Mouse (Mus musculus) urinary bladder, adult 2 months (tissue): Measurements from ENCODE around the gene Phactr4. TPM values are rescaled to one million over a fixed set of nuclear protein-coding genes. Genes with fewer than 3 reads are reported as not detected.

Experiments used
- DNase-seq: peaks from one replicate; pipeline ENCODE4 v3.0.0; 2022; ENCODE audit warnings: low spot score
- polyA plus RNA-seq: library from polyadenylated mRNA; depleted of rRNA; stranded (reverse); fragments of >200 nt; gene quantifications from 2 replicates; pipeline ENCODE4 v1.2.3, GENCODE M21; 2012; rRNA removed

Gene Phactr4
- polyA plus RNA-seq, 1 experiment, result 9.1 TPM

DNA sequence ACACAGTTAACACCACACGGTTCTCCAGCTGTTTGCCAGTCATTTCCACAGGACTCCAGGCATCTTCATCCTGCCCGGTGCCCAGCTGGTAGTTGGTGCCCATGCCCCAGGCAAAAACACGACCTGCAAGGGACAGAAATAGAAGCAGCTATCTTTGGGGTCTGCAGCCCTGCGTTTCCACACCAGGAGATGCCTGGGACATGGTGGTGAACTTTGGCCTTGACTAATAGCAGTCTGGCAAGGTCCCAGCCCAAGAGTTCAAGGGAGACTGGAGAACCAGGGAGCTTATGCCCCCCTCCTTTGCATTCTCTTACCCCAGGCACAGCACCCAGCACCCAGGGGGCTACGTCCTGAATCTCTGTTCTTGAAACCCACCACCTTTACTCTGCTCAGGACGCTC lies 89.4 kb downstream of the Phactr4 start:
- no peak for DNase-seq

DNA sequence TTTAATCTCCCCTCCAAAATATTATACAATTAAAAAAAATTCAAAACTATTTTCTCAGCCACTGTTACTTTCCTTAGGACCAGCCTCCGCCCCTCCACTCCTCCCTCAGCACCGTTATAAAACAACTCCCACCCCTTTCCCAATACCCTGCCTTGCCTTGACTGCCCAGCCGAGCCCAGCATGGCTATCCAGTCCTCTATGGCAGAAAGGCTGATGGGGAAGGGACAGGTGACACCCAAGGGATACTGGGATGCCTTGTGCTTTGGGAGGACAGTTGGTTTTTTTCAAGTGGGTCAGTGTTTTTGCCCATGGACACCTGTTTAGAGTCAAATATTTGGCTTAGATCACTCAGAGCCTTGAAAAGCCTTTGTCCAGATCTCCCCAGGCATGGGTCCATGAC lies 90.3 kb downstream of the Phactr4 start:
- DNase-seq, result no peak

DNA sequence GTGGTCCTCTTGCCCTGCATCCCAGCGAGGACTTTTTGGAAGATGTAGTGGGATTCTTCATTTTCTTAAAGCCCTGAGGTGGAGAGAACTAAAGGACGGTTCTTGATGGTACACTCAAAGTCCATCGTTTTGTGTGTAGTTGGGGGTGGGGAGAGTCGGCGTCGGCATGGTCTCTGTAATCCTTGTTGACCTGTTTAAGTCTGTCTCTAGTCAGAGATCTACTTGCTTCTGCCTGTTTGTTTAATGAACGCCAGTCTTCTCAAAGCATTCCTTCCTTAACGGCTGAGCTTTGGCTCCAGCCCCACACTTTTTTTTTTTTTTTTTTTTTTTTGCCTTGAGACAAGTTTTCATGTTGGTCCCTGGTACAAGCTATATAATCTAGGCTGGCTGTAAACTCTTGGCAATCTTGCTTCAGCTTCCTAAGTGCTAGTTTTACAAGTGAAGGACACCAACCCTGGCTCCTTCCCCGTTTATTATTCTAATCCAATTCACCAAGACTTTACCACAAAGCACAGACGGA lies 92.4 kb downstream of the Phactr4 start:
- no peak for DNase-seq

DNA sequence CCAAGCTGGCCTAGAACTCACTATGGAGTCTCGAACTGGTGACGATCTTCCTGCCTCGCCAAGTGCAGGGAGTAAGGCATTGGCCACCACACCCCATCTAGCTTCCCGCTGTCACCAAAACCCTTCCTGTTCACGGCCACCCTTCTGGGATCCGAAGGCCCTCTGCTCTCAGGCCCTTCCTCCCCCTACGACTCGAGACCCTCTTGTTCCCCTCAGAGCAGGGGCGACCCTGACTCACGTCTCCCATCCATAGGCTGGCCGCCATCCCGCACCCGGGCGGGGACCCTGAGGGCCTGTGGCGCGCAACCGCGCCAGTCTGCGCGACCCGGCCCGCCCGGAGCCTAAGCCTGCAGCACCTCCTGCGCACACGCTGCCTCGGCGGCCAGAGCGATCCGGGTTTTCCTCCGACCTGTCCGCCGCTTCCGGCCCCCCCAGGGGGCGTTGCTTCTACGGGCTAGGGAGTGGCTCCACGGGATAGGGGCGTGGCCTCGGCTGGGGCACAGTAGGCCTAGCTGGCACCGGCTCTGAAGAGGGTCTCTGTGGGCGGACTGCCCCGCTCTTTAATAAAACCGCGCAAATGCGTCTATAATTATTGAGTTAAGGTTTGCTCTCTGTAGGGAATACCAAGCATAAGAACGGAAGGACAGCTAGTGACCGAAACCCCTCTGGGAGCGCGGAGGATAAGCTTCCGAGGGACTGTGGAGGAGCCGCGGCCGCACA lies 93.0 kb downstream of the Phactr4 start, which contains the start of gene Trnau1ap:
Trnau1ap (minus strand) TSS at position 424 of the 720 bp plus-strand sequence.
- peak; percentile 81 for DNase-seq

DNA sequence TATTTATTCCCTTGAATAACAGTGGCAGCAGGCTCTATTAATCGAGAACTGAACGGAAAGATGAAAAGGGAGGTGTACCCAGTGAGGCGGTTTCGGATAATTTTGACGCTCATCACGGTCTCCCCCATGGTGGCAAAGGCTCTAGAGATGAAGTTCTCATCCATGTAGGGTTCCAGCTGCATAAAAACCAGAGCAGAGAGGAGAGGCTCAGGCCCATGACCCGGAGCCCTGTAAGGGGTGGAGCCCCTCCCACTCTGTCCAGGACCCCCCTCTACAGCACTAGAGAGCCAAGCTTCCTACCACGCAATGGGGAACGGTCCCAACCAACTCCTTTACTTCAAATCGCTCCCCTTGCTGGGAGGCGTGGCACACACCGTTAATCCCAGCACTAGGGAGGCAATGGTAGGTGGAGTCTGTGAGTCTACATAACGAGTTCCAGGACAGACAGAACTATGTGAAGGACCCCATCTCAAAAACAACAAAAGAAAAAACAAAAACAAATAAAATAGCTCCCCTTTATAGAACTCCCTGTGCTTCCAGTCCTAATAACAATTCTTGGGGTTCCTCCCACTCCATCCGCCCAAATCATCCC lies 93.8 kb downstream of the Phactr4 start:
- no peak for DNase-seq

DNA sequence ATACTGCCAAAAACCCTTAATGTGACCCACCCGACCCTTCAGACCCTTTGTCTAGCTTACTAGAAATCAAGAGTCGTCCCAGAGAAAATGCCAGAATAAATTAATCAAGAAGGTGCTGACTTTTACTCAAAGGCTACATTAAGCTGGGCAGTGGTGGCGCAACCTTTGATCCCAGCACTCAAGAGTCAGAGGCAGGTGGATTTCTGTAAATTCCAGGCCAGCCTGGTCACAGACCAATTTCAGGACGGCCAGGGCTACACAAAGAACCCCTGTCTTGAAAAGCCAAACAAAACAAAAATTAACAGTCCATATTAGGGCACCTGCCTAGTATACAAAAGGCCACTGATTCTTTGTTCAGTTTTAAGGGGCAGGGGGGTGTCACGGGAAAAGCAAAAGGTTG lies 95.8 kb downstream of the Phactr4 start:
- DNase-seq, result no peak

DNA sequence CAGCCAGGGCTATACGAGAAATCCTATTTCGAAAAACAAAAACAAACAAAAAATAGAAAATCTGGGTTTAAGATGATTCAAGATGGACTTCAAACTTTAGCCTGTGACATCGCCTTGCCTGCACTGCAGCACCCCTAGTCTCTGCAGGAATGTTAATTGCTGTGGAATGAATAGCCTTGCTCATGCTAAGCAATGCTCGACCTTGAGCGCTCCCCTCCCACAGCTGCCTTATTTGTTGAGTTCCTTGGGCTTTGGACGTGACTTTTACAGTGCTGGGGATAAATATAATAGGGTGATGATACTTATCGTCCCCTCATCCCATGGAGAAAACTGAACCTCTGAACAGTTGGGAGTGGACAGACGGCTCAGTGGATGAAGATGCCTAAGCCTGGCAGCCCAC lies 106.6 kb downstream of the Phactr4 start:
- no peak for DNase-seq

DNA sequence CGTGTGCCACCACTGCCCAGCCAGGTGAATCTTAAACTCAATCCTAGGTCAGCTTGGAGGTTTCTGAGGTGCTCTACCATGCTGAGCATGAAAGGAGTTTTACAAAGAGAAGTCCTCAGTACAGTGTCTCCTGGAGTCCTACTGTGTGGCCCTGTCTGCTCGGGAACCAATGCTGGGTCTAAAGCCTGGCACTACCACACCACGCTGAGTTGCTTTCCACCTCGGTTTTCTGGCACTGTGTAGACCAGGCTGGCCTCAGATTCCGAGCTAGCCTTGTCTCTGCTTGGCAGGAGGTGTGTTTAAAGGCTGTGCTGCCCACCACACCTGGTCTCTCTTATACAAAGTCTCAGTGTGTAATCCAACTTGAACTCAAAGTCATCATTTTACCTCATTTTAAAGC lies 109.7 kb downstream of the Phactr4 start:
- no peak for DNase-seq

DNA sequence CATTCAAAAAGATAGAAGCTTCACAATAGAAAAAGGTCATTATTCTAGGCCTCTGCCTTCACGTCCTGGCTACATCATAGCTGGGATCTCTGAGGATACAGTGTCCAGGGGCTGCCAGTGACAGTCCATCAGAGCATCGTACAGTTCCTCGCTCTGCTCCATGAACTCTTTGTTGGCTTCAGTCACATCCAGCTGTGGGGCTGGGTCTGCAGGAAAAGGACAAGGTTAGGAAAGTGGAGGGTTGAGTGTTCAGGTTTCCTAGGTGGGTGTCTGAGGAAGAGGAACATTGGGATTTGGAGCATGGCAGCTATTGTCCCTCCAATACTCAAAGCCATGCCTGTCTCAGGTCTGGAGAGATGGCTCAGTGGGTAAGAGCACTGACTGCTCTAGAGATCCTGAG lies 110.5 kb downstream of the Phactr4 start:
- DNase-seq, result no peak

DNA sequence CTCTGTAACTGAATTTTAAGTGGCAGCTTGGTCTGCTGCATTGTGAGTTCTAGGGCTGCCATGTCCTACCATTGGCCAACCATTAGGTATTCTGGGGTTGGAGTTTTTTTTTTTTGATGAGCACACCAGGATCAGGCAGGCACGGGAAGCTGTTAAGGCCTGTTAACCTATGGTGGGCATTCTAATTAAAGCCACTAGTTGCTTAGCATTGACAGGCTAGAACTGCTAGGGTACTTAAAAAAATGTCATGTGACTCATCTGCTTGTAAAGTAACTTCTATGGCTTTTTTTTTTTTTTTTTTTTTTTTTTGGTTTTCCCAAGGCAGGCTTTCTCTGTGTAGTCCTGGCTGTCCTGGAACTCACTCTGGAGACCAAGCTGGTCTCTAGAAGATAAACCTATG lies 111.1 kb downstream of the Phactr4 start:
- no peak for DNase-seq

DNA sequence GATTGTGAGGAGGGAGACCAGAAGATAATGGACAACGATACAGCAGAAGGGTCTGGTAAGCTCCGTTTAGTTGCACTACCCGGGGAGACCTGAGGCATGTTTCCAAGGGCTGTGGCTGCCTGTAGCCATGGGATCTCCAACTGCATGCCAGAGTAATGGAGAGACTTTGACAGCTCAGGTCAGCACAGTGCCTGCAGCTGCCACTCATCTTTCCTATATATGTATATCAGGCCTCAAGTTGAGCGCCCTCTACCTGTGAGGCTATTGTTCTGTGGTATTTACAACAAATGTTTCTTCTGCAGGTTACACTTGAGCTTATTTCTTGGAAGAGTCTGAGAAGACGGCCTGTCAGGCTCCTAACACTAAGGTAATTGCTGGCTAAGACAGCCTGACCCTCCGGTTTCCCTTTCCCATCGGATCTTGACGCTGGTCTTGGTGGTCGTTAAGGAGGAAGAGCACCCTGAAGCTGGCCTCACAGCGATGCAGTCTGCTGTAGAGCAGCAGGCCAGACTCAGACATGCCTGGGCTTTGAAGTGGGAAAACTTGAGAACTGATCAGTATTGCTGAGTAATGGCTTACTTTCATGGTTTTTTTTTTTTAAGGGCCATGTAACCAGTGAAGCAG lies 112.3 kb downstream of the Phactr4 start:
- no peak for DNase-seq

DNA sequence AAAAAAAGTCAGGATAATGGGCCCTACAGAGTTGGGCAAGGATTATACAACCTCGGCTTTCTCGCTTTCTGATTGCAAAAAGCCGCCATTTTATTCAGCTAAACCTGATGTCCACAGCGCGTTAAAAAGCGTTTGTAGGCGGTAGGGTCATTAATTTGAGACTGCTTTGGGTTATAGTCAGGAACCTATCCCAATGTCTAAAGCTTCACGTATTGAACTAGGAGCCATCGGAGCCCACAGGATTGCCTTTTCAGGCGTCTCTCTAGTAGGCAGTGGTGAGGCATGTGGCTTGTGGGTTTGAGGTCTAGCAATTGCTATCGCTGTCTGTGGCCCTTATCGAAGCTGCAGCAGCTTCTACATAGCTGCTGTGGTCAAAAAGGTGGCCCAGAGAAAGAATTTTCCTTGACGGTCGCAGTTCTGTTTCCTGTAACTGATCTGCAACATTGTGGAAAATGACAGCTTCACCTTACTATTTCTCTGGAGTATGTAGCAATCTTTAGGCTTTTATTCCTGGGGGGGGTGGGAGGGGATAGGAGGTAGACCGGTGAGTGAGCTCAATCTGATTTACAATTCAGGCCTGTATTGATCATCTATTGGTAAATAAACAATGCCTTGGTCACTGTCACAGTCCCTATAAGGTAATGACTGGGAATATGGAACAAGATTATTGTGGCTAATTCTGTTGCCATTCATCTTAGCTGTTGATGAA lies 113.0 kb downstream of the Phactr4 start:
- DNase-seq, result no peak

DNA sequence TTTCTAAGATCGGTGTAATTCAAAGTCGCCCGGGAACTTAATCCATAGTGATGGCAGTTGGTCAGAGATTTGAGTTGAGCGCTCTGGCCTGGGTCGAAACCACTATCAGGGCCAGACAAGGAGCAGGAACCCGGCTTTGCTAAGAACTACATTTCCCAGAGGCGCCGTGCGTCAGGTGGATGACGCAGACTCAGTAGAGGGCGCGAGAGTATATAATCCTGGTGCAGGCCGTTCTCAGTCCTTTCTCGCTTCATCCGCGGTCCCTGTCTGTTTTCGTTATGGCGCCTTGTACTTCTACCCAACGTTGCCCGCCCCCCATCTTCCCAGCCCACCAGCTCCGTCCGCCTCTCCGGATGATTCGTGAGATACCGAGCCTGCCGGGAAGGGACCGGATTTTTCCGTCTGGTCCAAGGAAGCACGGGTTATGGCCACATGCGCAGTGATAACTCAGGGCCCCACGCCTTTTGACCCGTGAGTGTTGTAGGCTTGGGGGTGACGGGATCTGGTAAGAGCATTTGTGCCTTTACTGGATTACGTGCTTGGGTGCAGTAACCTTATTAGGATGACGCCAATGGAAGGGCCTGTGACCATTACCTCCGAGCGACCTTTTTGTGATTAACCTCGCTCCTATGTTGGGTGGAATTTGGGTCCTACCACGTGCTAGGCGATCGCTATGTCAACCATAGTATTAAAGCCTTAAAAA lies 113.7 kb downstream of the Phactr4 start:
- peak; percentile 81 for DNase-seq

DNA sequence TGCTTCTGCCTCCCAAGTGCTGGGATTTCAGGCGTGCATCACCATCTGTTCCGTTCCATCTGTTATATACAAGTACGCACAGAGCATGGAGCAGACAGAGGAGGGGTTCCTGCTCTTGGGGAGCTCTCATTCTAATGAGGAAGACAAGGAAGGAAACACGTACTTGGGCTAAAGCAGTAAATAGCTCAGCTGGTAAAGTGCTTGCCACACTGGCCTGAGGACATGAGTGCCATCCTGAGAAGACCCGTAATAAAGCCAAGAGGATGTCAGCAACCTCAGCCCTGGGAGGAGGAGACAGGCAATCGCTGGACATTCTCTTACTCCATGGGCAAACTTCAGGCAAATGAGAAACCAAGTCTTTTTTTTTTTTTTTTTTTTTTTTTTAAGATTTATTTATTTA lies 116.3 kb downstream of the Phactr4 start:
- DNase-seq, result no peak

Other genes starting within 250 kb of the Phactr4 start
- 22.1 and 22.2 TPM in 2 replicates for gene Ythdf2, start 210.2 kb downstream of the Phactr4 start, polyA plus RNA-seq
- gene Gmeb1, start 160.9 kb downstream of the Phactr4 start, polyA plus RNA-seq, result 9.7 and 12.1 TPM in 2 replicates
- 19.4 and 23.4 TPM in 2 replicates for gene Taf12, start 148.1 kb downstream of the Phactr4 start, polyA plus RNA-seq
- 2.3 and 3.6 TPM in 2 replicates for gene Rab42, start 119.1 kb downstream of the Phactr4 start, polyA plus RNA-seq
- 12.3 and 22.9 TPM in 2 replicates for gene Trnau1ap, start 93.0 kb downstream of the Phactr4 start, polyA plus RNA-seq
- gene Rcc1, start 68.9 kb downstream of the Phactr4 start, polyA plus RNA-seq, result 7.5 and 8.7 TPM in 2 replicates
- 5.6 and 7.5 TPM in 2 replicates for gene Med18, start 41.4 kb upstream of the Phactr4 start, polyA plus RNA-seq
- gene Sesn2, start 88.0 kb upstream of the Phactr4 start, polyA plus RNA-seq, result 9.8 and 10.1 TPM in 2 replicates
- gene Atpif1, start 111.2 kb upstream of the Phactr4 start, polyA plus RNA-seq, result 367 and 421 TPM in 2 replicates
- gene Dnajc8, start 113.1 kb upstream of the Phactr4 start, polyA plus RNA-seq, result 138 and 139 TPM in 2 replicates
- 10.2 and 11.3 TPM in 2 replicates for gene Ptafr, start 141.6 kb upstream of the Phactr4 start, polyA plus RNA-seq
- 17.3 and 17.6 TPM in 2 replicates for gene Eya3, start 216.5 kb upstream of the Phactr4 start, polyA plus RNA-seq